Mouse (Mus musculus) A20 (cell line): Measurements from ENCODE around the gene Itpk1.
A peak's percentile ranks its signal among the peaks of the same experiment; 100 is the strongest.

ENCODE experiments used
- DNase-seq: peaks from one replicate; pipeline ENCODE4 v3.0.0-alpha.2; 2011; ENCODE audit warnings: low read depth, low spot score

The Itpk1 gene

DNA sequence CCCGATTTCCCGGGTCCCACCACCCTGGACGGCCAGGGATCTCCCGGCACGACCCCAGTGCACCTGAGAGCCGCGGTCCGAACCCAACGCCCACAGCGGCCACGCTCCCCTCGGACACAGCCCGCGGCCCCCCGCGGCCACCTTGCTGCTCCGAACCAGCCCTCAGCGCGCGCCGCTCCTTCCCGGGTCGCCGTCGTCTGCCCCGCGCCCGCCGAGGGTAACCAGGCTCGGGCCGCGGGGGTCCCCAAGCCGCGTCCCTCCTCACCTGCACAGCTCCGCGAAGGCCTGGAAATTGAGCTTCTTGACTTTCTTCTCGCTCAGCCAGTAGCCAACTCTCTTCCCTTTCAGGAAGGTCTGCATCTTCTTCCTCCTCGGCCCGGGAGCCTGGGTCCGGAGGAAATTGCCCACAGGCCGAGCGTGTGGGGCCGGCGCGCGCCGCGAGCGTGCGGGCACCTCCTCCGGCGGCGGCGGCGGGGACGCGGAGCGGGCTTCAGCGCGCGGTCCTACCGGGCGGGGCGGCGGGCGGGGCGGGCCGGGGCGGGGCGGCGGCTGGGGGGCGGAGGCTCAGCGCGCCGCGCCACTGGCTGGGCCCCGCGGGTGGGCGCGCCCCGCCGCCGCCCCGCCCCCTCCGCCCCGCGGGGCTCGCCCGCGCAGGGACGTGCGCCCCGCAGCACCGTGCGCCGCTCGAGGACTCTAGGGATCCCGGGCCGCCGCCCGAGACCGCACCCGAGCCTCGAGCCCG lies at the start of gene Itpk1:
Gene Itpk1 (minus strand): TSS at position 474 of the 742 bp plus-strand sequence.
- DNase-seq, result peak; percentile 74

DNA sequence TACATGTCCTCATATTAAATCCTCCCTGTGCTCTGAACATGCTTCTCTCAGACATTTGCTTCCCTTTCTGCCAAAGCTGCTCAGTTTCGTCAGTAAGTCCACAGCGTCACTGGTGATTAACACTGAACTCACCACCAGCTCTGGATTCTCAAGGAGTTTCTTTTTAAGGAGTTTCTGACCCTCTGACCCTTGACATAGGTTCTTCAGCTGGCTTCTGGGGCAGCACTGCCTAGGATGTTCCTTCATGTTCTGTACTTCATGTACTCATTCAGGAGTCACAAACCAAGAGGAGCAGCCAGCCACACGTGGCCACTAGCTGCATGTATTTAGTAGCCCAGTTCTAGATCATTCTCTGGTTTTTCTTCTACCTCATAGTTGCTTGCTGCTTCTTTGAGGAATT lies 43.5 kb upstream of the Itpk1 start:
- no peak for DNase-seq

GRCm38 (mm10) chr12:102744839-102745238 lies 40.1 kb upstream of the Itpk1 start:
- DNase-seq, result peak; percentile 74

DNA sequence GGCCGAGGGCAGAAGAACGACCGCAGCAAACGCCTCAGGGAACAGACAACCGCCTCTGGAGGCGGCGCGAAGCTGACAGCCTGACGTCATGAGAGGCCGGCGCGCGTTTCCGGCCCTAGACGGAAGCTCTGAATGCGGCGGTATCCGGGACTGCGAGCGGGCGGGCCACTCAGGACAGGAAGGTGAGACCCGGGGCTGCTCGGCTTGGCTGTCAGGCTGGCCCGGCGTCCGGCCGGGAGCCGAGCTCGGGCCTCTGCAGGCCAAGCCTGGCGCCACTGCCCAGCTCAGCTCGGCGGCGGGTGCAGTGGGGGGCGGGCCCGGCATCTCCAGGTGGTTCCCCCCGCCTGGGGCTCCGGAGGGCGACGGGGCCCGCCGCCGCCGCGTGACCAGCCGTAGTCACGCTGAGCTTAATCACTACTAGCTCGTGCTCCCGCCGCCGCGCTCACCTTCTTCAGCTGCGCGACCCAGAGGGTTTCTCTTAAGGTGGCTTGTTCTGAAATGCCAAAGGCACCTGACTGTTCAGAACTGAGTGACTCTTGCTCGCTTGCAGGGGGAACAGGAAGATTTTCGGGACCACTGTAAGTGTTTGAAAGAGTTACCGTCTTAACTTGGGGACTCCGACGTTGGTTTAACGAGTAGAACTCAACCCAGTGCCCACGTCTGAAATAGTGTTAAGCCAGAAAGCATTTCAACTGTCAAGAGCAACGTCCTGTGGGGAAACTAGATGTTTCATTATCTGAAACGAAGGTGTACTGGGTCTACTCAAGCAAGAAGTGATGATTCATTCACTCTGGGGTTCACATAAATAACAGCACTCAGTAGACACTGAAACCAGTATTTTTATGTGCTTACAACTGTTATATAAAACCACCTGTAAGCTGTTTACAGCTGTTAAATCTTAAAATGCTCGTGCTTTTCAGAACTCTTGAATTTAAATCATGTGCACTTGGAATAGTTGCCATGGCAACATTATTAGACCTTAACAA lies 39.2 kb upstream of the Itpk1 start, which contains the start of the genes Moap1 and Tmem251:
Gene Moap1 (minus strand): TSS at position 73 of the 986 bp plus-strand sequence.
Gene Tmem251 (plus strand): TSS at position 174 of the 986 bp plus-strand sequence.
- peak; percentile 95 for DNase-seq

- no peak for DNase-seq
Observed at GRCm38 (mm10) chr12:102743036-102743588, 38.4 kb upstream of the Itpk1 start.

GRCm38 (mm10) chr12:102742056-102742455 lies 37.3 kb upstream of the Itpk1 start:
- no peak for DNase-seq

- DNase-seq, result peak; percentile 47
Observed at GRCm38 (mm10) chr12:102740285-102740684, 35.6 kb upstream of the Itpk1 start.

- no peak for DNase-seq
Observed at GRCm38 (mm10) chr12:102739096-102739495, 34.4 kb upstream of the Itpk1 start.

DNA sequence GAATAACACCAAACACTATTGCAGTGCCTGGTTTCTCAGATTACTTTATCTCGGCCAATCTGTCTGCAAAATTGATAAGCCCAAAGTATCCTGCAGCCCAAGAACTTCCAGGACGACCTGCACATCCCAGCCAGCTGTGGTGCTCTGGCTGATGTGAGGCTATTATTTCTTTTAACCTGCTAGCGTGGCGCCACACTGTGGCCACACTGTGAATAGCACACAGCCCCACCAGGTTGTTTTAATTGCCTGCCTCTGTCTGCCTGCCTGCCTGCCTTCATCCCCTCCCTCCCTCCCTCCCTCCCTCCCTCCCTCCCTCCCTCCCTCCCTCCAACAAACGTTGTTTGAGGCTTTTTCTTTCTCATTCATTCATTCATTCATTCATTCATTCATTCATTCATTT lies 28.7 kb upstream of the Itpk1 start:
- DNase-seq, result peak; percentile 63

DNA sequence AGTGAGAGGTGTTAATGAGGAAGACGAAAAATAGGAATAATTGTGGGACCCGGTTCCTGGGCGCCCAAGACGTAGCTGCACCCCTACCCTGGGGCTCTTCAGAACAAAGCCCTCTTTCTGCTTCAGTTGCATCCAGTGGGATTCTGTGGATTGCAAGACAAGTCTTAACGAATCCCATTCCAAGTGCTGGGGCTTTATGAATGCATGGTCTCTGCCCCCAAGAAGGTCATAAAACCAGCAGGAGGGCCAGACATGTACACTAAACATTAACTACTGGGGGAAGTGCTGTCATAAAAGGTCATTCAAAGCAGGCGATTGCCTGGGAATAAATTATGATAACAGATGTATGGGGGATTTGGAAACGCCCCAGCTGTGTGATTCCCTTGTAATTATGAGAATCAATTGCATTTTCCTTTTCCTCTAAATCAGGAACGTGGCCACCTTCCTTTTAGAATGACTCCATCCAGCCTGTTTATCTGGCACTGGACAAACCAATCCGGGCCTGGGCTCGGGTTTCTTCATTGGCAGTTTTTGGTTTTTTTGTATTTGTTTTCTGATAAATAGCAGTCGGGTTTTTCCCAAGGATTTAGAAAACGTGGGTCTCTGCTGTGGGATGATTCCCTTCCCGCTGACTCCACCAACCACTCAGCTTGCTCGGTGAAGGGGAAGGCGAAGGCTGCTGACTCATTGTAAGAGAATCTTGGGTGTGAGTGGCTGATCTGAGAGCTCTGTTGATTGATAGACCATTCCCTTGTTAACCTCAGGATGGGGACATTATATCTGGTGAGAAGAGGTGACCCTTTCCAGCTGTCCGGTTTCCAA lies 26.3 kb upstream of the Itpk1 start:
- DNase-seq, result no peak

GRCm38 (mm10) chr12:102729855-102730797 lies 25.4 kb upstream of the Itpk1 start:
- no peak for DNase-seq

GRCm38 (mm10) chr12:102725761-102726175 lies 21.0 kb upstream of the Itpk1 start:
- no peak for DNase-seq

DNA sequence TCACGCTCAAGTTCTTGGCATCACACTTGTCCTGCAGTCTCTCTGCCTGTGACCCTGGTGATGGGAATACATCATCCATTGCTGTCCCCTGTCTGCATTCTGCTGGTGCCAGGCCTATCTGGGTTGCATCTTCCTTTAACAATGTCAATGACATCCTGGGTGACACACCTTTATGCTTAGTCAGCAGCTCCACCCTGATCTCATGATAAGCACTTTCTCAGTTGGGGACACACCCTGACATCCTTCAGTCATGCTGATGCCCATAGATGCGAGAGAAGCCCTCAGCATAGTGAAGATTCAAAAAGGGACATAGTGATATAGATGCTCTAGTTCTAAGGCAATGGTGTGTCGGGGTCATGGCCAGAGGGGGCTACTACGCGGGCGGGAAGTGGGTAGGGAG lies 20.4 kb upstream of the Itpk1 start:
- DNase-seq, result no peak

DNA sequence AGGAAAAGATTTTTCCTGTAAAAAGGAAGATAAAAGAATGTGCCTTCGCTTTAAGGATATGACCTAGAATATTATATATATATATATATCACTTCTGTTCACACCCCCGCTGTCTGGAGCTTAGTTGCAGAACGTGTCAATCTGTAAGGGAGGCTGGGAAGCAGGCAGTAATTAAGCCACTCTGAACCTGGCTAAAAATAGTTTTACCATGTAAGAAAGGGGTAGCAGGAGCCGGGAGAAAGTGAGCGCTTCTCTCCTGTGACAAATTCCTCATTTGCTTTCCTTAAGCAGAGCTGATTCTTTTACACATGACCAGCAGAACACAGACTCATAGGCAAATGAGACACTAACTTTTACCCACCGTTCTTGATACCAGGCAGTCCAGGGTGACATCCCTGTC lies 19.1 kb upstream of the Itpk1 start:
- DNase-seq, result no peak

- no peak for DNase-seq
Observed at GRCm38 (mm10) chr12:102722966-102723365, 18.2 kb upstream of the Itpk1 start.

DNA sequence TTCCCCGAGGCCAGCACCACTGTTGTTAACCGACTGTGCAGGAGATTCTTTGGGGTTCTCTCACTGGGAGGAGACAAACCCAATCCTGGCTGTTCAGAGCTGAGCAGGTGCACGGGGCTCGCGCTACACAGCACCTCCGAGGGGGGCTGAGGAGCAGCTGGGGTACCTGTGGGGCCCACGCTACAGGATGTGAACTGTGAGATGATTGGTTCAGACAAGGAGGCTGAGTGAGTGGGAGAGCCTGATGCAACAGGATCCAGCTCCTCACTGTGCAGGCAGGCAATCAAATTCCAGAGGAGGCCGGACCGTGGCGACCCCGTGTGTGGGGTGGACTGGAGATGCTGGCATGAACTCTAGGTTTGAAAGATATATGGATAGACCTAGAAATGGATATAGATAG lies 17.7 kb upstream of the Itpk1 start:
- DNase-seq, result no peak

DNA sequence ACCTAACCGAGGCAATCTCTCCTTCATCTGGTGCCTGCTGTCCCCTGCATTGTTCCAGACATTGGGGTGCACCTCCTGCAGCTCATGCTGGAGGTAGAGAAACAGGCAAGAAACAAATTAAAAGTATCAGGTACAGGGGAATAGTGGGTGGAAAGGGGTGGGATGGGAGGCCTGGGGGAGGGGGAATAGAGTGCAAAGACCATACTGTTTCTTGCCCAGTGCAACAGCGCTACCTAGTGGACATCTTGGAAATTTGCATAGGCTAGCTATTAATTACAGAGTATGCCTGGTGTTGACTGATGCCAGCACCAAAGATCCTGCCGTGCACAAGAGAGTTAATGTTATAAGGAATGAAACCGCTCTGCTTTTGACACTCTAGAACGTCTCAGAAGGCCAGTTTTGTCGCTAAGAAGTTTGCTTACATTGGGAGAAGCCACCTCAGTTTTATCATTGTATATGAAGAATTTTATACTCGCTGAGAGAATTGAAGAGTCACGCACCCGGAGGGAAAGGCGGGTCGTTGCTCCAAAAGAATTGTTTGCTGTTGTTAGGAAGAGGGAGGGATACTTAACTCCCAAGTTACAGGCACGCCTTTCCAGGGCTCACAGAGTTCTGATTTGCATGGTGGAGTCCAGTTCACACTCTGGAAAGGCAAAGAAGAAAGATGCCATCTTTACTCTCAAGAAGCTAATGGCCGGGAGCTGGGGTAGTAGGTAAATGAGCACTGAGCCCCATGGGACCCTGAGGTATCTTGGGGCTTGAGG lies 15.0 kb upstream of the Itpk1 start:
- DNase-seq, result peak; percentile 58

DNA sequence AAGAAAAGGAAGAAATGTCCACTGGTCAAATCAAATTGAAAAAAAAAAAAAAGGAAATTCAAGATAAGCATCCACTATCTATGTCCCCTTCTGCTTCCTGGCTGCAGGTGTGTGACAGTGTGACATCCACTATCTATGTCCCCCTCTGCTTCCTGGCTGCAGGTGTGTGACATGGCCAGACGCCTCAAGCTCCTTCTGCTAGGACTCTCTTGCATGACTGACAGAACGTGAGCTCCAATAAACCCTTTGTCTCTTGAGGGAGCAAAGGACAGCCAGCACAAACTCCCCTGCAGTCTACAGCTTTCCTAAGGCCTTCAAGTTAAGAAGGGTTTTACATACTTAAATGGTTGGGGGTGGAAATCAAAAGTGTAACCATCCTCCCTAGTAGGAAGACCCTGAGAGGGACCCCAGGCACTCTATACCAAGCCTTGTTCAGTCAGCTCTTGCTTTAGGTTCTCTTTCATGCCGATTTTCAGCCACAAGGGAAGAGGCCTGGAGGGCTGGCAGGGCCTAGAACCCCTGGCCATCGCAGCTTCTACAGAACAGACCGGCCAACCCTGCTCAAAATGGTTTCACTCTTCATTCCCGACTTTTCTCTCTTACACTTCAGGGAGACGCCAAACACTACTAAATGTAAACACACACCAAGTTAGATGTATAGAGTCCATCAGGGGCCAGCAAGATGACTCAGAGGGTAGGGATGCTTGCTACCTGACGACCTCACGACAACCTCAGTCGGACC lies 10.1 kb upstream of the Itpk1 start:
- DNase-seq, result no peak

DNA sequence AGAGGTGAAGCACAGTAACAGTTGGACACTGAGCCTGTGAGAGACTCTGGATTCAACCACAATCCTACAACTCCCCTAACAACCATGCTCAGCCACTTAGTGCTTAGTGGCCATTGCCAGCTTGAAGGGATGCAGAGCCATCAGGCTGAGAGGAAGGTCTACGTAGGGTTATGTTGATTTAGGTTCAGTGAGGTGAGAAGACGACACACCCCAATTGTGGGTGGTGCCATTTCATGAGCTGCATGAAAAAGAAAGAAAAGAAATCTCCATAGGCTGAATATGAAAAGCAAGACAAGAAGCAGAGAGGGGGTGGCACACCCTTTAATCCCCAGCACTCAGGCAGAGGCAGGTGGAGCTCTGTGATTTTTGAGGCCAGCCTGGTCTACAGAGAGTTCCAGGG lies 9.4 kb upstream of the Itpk1 start:
- DNase-seq, result no peak
